Mouse (Mus musculus) layer of hippocampus, adult 6 months (tissue): ENCODE data around the gene Dnah10. TPM values are rescaled to one million over a fixed set of nuclear protein-coding genes. Genes with fewer than 3 reads are reported as not detected.

ENCODE experiments used
- long read RNA-seq, 2 experiments: library from polyadenylated mRNA; unstranded; transcript quantifications; one replicate each; pipeline ENCODE4 v2.0.0; 2019 to 2020
- polyA plus RNA-seq: library from polyadenylated mRNA; unstranded; fragments of <200 nt; fragmentation: Nextera tagmentation; gene quantifications from 2 replicates; pipeline ENCODE4 v1.2.3, GENCODE M21; 2021

Dnah10 gene
- polyA plus RNA-seq = 0.14 and 0.31 TPM in 2 replicates
- long read RNA-seq, experiment 1 = 0 reads
- long read RNA-seq, experiment 2, partial matches to known transcripts = 1 of 2 reads
- long read RNA-seq, experiment 2, other reads (novel, unspliced or antisense) = 1 of 2 reads

DNA sequence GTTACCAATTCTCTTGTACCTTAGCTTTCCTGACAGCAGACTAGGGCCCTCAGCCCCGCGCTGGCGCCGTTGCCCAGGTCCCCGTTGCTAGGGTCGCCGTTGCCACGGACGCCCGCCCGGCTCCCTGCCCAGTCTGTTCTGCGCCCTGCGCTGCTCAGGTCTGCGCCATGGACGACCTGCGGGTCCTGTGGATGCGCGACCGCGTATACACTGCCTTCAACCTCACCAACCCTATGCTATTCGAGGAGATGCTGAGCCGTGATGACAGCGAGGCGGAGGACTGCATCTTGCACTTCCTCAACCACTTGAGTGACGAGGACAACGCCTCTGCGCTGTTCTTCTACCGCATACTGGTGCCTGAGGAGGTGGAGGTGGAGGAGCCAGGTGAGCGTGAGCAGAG, at the start of gene Dnah10:
TSS of gene Dnah10 (plus strand) at position 89 of the 400 bp plus-strand sequence.

DNA sequence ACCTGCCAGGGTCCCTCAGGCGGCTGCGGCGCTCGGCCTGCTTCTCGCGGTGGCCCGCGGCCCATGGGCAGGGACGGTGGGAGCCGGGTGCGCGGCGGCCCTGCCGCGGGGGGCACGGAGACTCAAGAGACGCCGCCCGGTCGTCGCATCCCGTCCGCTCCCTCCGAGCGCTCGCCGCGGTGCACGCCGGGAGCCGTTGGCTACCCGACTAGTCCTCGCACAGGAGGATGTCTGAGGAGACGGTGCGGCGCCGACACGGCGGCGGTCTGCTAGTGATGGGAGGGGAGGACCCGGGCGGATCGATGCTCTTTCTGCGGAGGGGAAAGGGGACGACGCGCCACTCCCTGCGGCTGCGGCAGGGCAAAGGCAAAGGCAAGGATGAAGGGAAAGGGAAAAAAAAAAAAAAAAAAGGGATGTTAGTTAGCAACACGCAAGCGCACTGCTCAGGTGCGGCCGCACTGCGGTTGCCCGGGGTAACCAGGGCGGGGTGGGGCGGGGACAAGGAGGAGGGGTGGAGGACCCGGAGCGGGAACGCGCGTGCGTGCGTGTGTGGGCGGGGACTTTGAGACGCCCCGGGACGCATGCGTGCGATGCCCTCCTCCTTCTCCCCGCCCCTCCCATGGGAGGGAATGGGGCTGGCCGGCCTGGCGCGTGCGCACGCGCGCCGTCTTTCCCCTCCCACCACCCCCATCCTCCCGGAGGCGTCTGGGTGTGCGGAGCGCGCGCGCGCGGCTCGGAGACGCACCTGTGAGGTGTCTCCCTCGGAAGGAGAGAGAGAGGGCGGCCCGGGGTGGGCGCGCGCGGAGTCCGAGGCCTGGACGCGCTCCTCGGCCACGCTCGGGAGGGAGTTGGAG, 137.4 kb downstream of the Dnah10 start, which contains the start of the genes Ccdc92 and Zfp664:
TSS of gene Ccdc92 (minus strand) at position 412 of the 854 bp plus-strand sequence.
TSS of gene Zfp664 (plus strand) at position 679 of the 854 bp plus-strand sequence.

Other genes with a start within 250 kb of the Dnah10 start
- gene Rilpl2, start 246.7 kb upstream of the Dnah10 start, polyA plus RNA-seq = 31.8 and 35.4 TPM in 2 replicates
- gene Snrnp35, start 242.0 kb upstream of the Dnah10 start, polyA plus RNA-seq = 5.9 and 7.7 TPM in 2 replicates
- gene Rilpl1, start 193.7 kb upstream of the Dnah10 start, polyA plus RNA-seq = 15.0 and 15.5 TPM in 2 replicates
- 240 and 241 TPM in 2 replicates for gene Tmed2, start 184.4 kb upstream of the Dnah10 start, polyA plus RNA-seq
- 11.7 and 11.9 TPM in 2 replicates for gene Ddx55, start 172.2 kb upstream of the Dnah10 start, polyA plus RNA-seq
- 39.6 and 40.4 TPM in 2 replicates for gene Eif2b1, start 146.0 kb upstream of the Dnah10 start, polyA plus RNA-seq
- 17.8 and 19.3 TPM in 2 replicates for gene Gtf2h3, start 145.9 kb upstream of the Dnah10 start, polyA plus RNA-seq
- gene Atp6v0a2, start 96.5 kb upstream of the Dnah10 start, polyA plus RNA-seq = 19.3 and 25.1 TPM in 2 replicates
- gene Ccdc92, start 137.3 kb downstream of the Dnah10 start, polyA plus RNA-seq = 113 and 118 TPM in 2 replicates
- gene Zfp664, start 137.6 kb downstream of the Dnah10 start, polyA plus RNA-seq = 39.2 and 59.6 TPM in 2 replicates